Mouse (Mus musculus) spleen, adult 2 months (tissue): Measurements from ENCODE around the gene Rccd1. TPM values are rescaled to one million over a fixed set of nuclear protein-coding genes. Genes with fewer than 3 reads are reported as not detected.

Experiments
- DNase-seq, 2 experiments: peaks; one replicate each; pipeline versions ENCODE4 v3.0.0 to v3.0.0-alpha.2; 2012 to 2021; ENCODE audit warnings: low spot score in 2 of 2, low read depth in 1 of 2
- H3K27ac ChIP-seq: fragments of 200-500 bp; 2 replicates; pipeline ENCODE4 v1.5.1; 2012; ENCODE audit warnings: low read length, inconsistent platforms; ENCODE audit not compliant: insufficient read depth
- H3K27me3 ChIP-seq: fragments of 200-500 bp; 2 replicates; pipeline ENCODE4 v1.6.1; 2012; ENCODE audit warnings: mild to moderate bottlenecking, moderate library complexity, low read length, inconsistent platforms; ENCODE audit not compliant: control insufficient read depth, insufficient read depth
- H3K36me3 ChIP-seq: fragments of 200-500 bp; 2 replicates; pipeline ENCODE4 v1.6.1; 2012; ENCODE audit warnings: mild to moderate bottlenecking, low read length, inconsistent platforms; ENCODE audit not compliant: control insufficient read depth, insufficient read depth
- H3K4me1 ChIP-seq: fragments of 200-500 bp; 2 replicates; pipeline ENCODE4 v1.6.1; 2011; ENCODE audit warnings: inconsistent platforms; ENCODE audit not compliant: control insufficient read depth, insufficient read depth, insufficient read length
- H3K4me3 ChIP-seq: fragments of 200-500 bp; 2 replicates; pipeline ENCODE4 v1.5.1; 2011; ENCODE audit warnings: mild to moderate bottlenecking, inconsistent platforms; ENCODE audit not compliant: insufficient read depth, insufficient read length; ENCODE audit errors: extremely low read depth
- CTCF ChIP-seq: fragments of 200-500 bp; IDR thresholded peaks from 2 replicates; pipeline ENCODE4 v1.5.1; 2011; ENCODE audit warnings: mild to moderate bottlenecking, inconsistent platforms; ENCODE audit not compliant: insufficient read depth, insufficient read length, insufficient replicate concordance; ENCODE audit errors: extremely low read depth
- POLR2A ChIP-seq: fragments of 200-500 bp; IDR thresholded peaks from 2 replicates; pipeline ENCODE4 v1.6.1; 2011; ENCODE audit warnings: low read depth, low read length, inconsistent platforms
- WGBS: fragments of 180-500 bp; shearing (Covaris S2); methylation state at CpG from one replicate; pipeline ENCODE4 v1.1.7; 2018; 5-methylcytosine and 5-hydroxymethylcytosine counted together
- polyA plus RNA-seq: library from polyadenylated mRNA; depleted of rRNA; stranded (reverse); fragments of >200 nt; gene quantifications from 2 replicates; pipeline ENCODE4 v1.2.3, GENCODE M21; 2012

Rccd1 gene
- polyA plus RNA-seq, 1 experiment: 13.2 TPM

DNA sequence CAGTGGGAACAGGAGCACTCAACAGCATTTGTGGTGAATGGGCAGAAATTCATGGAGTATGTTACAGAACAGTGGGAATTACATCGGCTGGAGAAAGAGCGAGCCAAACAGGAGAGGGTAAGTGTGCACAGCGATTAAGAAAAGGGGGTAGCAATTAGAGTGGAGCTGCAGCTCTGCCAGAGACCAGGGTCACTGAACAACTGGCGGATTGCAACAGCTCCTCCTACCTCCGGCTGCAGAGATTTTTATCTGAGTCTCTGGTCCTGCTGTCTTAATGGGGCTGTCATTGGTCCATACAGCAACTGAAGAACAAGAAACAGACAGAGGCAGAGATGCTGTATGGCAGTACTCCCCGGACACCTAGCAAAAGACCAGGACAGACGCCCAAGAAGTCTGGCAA lies 13.5 kb downstream of the Rccd1 start:
- H3K36me3 ChIP-seq: peaks cover 5% of the 10 kb centered on the region

DNA sequence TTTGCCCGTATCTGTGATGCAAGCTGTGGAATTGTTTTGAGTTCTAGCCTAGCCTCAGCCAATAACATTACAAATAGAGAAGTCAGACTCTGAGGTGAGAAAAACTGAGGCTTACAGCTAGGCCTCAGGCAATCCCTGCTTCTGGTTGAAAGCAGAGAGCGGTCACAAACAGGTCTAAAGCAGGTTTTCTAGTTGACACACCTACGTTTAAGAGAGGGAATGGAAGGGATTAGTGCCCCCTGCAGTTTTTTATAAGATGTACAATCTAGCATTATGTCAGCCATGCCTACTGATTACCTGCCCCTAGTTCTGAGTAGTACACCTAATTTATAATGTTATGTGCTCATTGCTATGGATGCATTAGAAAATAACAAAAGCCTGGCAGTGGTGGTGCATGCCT lies 16.5 kb downstream of the Rccd1 start:
- Histone ChIP-seq H3K36me3 (peaks cover 4% of the 10 kb centered on the region), H3K4me1 (no peaks in the 10 kb centered on the region), H3K27me3 (no peaks in the 10 kb centered on the region), H3K4me3 (no peak overlapping the region), H3K27ac (no peak overlapping the region)
- WGBS: 82% methylated on average over 3 of the region's 3 CpGs
- DNase-seq: no peak
- TF ChIP-seq CTCF: no peak
- TF ChIP-seq POLR2A: no peak

More for the DNA sequence above, 13.5 kb downstream of the Rccd1 start:
- no peak overlapping the region for H3K4me3 ChIP-seq
- no peak for TF ChIP-seq CTCF
- TF ChIP-seq POLR2A: no peak
- 94% methylated on average over 7 of the region's 7 CpGs for whole genome bisulfite sequencing
- H3K4me1 ChIP-seq: no peaks in the 10 kb centered on the region
- H3K27me3 ChIP-seq: no peaks in the 10 kb centered on the region
- no peak for DNase-seq
- H3K27ac ChIP-seq: no peak overlapping the region

DNA sequence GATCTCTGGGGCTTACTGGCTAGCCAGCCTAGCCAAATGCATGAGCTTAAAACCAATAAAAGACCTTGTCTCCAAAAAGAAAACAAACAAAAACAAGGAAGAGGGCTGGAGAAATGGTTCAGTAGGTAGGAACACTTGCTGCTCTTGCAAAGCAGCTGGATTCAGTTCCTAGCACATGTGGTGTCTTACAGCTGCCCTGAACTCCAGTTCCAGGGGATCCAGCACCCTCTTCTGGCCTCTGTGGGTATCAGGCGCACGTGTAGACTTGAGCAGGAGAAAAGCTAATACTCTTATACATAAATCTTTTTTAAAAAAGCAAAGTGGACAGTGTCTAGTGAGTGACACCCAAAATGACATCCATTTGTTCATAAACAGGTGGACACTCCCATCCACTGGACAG lies 22.7 kb downstream of the Rccd1 start:
- no peaks in the 10 kb centered on the region for H3K4me1 ChIP-seq
- H3K36me3 ChIP-seq: peaks cover 2% of the 10 kb centered on the region
- no peak overlapping the region for H3K27ac ChIP-seq
- H3K4me3 ChIP-seq: no peak overlapping the region
- no peak for DNase-seq
- 94% methylated on average over 2 of the region's 2 CpGs for WGBS
- TF ChIP-seq CTCF (no peak), POLR2A (no peak)
- H3K27me3 ChIP-seq: no peaks in the 10 kb centered on the region

DNA sequence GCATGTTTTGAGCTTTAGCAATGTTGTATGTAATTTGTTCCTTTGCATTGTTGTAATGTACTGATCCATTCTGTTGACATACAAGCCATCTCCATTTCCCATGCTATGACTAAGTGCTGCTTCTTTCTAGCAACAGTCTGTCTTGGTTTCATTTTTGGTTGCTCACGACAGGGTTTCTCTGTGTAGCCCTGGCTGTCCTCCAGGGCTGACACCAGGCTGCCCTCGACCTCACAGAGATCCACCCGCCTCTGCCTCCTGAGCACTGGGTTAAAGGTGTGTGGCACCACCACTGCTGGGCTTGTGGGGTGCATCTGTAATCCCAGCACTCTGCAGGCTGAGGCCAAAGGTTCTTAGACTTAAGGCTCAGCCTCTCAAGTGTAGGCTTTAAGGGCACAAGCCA lies 24.7 kb downstream of the Rccd1 start:
- Histone ChIP-seq H3K4me3 (no peak overlapping the region), H3K27ac (no peak overlapping the region), H3K4me1 (no peaks in the 10 kb centered on the region), H3K27me3 (no peaks in the 10 kb centered on the region), H3K36me3 (no peaks in the 10 kb centered on the region)
- TF ChIP-seq POLR2A (no peak), CTCF (no peak)
- no peak for DNase-seq
- WGBS: 62% methylated on average over 3 of the region's 3 CpGs

DNA sequence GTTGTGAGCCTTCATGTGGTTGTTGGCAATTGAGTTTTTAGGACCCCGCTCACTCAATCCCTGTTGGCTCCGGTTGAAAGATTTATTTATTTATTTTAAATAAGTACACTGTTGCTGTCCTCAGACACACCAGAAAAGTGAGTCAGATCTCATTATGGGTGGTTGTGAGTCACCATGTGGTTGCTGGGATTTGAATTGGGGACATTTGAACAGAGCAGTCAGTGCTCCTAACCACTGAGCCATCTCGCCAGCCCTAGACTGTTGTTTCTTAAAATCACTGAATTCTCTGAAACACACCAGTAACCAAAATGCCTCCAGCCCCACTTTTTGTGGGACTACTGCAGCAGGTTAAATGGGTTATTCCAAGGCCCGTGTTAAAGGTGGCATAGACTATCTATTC lies 25.5 kb downstream of the Rccd1 start:
- Histone ChIP-seq H3K4me1 (no peaks in the 10 kb centered on the region), H3K36me3 (no peaks in the 10 kb centered on the region), H3K27ac (no peak overlapping the region), H3K27me3 (no peaks in the 10 kb centered on the region), H3K4me3 (no peak overlapping the region)
- WGBS: 94% methylated on average over 4 of the region's 4 CpGs
- no peak for DNase-seq
- TF ChIP-seq POLR2A: no peak
- no peak for TF ChIP-seq CTCF

DNA sequence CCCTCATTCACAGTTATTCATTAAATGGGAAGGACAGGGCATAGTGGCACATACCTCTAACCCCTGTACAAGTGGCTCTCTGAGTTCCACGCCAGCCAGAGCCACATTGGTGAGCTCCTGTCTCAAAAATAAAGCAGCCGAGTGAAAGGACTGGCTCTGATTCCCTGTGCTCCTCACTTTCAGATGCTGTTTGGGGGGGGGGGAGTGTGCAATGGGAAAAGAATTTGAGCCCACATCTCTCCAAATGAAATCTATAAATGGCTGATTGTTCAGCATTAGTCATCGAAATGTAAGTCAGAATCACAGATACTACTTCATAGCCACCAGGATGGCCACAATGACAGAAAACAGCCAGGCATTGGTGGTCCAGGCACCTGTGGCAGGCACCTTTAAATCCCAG lies 27.2 kb downstream of the Rccd1 start:
- 91% methylated on average over 3 of the region's 3 CpGs for WGBS
- no peaks in the 10 kb centered on the region for H3K27me3 ChIP-seq
- no peak for DNase-seq
- no peak overlapping the region for H3K4me3 ChIP-seq
- TF ChIP-seq POLR2A (no peak), CTCF (no peak)
- no peak overlapping the region for H3K27ac ChIP-seq
- no peaks in the 10 kb centered on the region for H3K36me3 ChIP-seq
- no peaks in the 10 kb centered on the region for H3K4me1 ChIP-seq

DNA sequence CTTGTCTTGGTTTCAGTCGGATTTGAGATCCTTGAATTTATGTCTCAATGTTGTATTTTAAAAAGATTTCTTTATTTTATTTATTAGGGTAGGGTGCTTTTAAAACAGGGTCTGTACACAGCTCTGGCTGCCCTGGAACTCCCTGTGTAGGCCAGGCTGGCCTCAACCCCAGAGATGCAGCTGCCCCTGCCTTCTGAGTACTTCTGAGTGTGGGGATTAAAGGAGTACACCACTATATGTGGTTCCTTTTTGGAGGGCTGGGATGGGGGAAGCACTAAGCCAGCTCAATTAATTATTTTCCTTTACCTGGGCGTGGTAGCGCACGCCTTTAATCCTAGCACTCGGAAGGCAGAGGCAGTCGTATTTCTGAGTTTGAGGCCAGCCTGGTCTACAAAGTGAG lies 27.8 kb downstream of the Rccd1 start:
- no peak for DNase-seq
- 92% methylated on average over 6 of the region's 6 CpGs for WGBS
- no peak for TF ChIP-seq CTCF
- no peak for TF ChIP-seq POLR2A
- Histone ChIP-seq H3K4me1 (no peaks in the 10 kb centered on the region), H3K36me3 (no peaks in the 10 kb centered on the region), H3K27me3 (no peaks in the 10 kb centered on the region), H3K4me3 (no peak overlapping the region), H3K27ac (no peak overlapping the region)
